Mouse (Mus musculus): ENCODE data around the gene Ccdc7a.
"Not testable (repeated sequence)": the region's sequence is repeated elsewhere in the genome, so short reads cannot be mapped to it uniquely, and the experiment has no call there.

Ccdc7a gene

DNA sequence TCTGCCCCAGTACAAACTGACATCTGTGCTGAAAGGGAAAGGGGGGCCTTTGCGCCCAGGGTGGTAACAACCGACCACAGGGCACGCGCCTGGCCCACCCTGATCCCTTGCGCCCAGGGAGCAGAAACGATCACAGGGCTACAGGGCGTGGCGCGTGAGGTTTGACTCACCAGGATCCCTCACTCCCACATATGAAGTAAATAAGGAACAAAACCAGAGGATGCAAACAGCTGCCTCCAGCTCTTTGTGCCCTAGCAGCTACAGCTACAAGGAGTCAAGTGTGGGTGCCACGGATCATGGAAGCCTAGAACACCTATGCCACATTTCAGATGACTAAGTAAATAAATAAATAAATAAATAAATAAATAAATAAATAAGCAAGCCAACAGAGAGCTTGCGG is at the start of gene Ccdc7a:
Gene Ccdc7a (minus strand): TSS at position 101 of the 400 bp plus-strand sequence.
- not testable (repeated sequence) for DNase-seq

DNA sequence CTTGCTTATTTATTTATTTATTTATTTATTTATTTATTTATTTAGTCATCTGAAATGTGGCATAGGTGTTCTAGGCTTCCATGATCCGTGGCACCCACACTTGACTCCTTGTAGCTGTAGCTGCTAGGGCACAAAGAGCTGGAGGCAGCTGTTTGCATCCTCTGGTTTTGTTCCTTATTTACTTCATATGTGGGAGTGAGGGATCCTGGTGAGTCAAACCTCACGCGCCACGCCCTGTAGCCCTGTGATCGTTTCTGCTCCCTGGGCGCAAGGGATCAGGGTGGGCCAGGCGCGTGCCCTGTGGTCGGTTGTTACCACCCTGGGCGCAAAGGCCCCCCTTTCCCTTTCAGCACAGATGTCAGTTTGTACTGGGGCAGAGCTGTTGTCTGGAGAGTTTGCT is 1.5 kb upstream of the Ccdc7a start, which contains the start of gene Ccdc7b:
Gene Ccdc7b (plus strand): TSS at position 301 of the 400 bp plus-strand sequence.
- DNase-seq = not testable (repeated sequence)

DNA sequence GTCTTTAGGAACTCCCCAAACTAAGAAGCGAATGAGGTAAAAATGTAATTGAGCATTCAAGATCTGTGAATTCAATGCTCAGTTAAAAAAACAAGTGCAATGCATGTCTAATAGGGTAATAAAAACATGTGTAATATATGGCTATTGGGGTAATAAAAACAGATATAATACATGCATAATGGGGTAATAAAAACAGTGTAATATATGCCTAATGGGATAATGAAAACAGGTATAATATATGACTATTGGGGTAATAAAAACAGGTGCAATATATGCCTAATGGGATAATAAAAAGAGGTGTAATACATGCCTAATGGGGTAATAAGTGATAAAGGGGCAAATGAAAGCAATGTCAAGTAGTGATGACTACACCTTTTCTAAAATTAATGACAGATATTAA is 73.9 kb downstream of the Ccdc7a start:
- no peak for DNase-seq

DNA sequence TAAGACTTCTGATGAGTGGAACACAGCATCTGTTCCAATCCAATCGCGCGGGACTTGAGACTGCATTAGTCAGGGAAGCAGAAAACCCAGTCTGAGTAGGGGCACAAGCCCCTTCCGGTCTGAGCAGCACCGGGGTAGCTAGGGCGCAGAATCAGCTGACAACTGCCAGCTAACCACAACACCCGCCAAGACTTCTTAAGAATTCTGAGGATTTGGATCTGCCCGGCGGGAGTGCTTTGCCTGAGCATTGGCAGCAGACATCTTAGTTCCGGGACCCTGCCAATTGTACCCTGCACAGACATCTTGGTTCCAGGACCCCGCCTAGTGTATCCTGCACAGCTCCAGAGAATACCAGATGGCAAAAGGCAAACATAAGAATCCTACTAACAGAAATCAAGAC is 116.4 kb downstream of the Ccdc7a start:
- not testable (repeated sequence) for DNase-seq

DNA sequence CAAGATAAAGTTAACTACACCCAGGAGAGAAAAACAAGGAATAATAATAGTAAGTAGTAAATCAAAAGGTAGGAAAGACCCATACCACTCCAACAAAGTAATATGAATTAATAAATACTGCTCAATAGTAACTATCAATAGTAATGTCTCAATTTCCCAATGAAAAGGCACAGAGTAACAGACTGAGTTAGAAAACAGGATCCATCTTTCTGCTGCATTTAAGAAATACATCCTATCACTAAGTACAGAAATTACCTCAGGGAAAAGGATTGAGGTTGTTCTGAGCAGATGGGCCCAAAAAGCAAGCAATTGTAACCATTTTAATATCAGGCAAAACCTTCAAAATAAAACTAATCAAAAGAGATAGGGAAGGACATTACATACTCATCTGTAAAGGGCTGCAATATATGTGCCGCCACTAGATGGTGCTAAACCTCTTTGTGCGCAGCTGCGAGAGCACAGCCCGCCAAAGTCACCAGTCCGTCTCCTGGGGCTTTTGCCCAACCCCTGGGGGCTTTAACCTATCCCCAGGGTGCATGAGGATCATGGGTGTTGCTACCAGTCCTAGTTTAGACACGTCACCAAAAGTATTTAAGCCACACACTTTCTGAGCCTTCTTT is 124.2 kb downstream of the Ccdc7a start:
- peak; percentile 29 for DNase-seq

DNA sequence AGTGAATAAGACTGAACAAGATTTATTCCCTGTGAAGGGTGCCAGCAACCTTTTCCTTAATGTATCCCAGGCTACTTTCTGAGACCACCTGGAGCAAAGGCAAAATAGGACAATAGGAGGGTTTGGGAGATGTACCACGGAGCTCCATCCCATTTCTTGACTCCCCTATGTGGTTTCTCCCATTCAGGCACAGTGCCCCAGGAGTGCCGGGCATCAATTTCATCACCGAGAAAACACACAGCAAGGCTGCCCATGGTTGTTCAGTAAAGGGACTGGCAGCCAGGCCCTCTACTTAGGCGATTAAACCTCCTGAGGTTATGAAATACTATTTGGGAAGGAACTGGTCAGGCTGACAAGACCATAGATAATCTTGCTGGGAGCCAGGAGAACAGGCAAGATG is 131.9 kb downstream of the Ccdc7a start:
- no peak for DNase-seq

DNA sequence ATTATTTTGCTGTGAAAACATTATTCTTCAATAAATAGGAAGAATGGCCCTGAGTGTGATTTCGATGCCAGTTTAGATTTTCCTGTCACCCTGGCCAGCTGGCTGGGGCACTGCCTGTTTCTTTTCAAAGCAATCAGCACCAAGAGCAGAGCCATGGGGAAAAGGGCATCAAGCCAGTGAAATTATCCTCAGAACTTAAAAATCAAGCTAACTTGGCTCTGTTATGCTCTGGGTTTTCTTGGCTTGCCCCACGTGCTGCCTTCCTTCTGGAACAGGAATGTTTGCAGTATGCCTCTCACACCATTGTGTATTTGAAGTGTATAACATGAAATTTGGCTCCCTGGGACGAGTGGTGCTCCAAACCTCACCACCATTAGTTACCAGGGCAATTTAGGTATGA is 182.6 kb downstream of the Ccdc7a start:
- DNase-seq = no peak

DNA sequence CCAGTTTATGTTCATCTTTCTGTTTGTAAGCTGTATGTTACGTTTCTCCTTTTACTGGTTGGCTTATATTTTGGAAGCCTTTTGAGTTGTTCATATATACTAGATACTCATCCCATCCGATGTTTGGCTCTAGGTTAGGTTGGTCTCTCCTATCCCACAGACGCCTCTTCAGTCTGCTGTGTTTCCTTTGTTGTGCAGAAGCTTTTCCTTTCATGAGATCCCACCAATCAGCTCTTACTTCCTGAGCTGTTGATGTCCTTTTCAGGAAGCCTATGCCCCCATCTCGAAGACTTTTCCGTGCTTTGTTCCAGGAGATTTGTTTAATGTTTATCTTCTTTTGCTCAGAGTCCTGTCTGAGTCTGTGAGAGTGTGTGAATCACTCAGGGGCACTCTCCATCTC is 221.6 kb downstream of the Ccdc7a start:
- no peak for DNase-seq

DNA sequence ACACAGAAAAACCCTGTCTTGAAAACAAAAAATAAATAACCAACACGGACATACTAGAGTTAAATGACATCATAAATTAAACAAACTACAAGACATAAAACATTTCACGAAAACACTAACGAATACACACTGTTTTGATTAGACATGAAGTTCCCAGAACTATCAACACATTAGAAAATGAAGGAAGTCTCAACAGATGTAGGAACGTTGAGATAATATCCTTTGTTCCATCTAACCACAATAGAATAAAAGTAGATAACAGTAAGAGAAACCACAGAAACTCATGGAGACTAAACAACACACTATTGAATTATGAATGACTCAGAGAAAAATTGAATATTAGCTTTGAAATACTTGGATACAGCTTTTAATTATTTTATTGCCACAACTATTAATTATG is 252.8 kb downstream of the Ccdc7a start:
- DNase-seq = no peak

DNA sequence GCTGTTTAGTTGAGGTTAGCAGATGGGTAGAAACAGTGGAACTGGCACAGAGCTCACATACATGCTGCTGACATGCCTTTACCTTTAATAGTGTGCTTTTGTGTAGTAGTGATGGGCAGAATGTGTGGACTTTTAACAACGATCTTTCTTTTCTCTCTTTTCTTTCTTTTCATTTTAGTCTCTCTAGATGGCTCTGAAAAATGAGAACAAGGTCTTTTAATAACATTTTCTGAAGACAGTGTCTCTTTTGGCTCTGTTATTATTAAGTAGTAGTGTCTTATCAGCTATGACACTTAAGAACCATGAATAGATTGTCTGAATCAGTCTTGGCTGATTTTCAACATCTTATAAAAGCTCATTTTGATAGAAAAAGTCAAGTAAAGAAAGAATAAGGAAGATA is 266.7 kb downstream of the Ccdc7a start, which contains the start of gene Gm3952:
Gene Gm3952 (minus strand): TSS at position 101 of the 400 bp plus-strand sequence.
- DNase-seq = no peak

DNA sequence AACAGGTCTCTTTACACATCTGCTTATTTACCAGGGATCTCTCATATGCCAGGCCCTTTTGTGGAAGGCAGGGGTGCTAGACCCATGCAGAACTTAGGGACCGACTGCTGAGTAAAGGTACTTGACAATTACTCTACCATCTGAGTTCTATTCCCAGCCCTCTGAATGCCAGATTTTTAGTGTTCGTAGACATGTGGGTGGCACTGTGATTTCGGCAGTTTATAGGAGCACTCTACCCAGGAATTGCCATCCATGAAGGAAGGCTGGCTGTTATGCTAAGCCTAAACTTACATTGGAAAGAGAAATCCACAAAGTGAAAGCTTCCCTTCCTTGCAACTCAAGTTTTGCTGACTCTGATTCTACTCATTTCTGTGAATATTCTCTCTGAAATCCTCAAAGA is 329.6 kb downstream of the Ccdc7a start:
- DNase-seq = no peak

DNA sequence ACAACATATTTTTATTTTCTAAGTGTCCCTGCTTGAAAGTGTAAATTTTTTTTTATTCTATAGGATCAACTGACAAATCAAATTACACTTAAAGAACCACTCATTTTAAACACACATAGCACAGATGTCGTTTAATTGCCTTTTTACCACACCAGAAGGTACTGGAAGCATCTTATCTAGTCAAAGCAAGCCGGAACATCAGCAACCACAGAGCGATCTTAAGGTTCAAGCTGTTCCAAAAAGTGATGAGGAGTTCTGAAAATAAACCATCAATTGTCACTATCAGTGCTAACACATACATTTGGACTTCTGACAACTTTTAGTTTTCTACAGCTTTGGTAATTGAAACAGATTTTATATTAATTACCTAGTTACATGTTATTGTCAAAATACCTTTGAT is 331.2 kb downstream of the Ccdc7a start:
- no peak for DNase-seq

DNA sequence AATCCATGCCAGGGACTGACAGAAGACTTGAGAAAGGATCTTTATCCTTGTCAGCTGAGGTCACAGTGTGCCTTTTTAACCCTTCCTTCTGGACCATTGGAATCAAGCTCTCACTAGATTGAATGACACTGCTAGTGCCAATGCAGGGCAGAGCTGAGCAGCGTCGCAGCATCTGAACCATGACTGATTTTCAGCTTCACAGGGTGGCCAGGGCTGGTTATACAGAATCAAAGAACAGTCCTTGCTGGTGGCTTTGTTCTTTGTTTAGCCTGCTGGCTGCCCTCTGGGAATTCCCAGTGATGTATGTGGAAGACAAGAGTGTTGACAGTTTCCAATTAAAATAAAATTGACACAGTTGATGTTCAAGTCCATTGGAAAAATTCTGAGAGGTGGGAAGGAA is 333.1 kb downstream of the Ccdc7a start:
- no peak for DNase-seq

DNA sequence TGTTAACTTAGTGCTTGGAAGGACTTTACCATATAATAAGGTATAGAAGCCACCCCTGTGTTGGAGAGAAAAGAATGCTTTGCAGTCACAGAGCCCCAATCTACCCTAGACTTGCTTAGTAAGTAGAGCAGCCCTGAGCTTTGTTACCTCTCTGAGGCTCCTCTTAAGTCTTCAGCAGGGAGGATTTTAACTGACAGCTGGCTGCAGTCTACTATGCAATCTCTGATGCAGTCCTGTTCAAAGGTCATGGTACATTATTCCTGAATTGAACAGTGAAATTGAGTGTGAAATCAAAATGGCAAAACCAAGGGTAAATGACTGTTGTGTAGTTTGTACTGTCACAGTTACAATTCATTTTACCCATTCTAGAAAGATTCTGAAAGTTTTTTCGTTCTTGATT is 338.1 kb downstream of the Ccdc7a start:
- DNase-seq = no peak

DNA sequence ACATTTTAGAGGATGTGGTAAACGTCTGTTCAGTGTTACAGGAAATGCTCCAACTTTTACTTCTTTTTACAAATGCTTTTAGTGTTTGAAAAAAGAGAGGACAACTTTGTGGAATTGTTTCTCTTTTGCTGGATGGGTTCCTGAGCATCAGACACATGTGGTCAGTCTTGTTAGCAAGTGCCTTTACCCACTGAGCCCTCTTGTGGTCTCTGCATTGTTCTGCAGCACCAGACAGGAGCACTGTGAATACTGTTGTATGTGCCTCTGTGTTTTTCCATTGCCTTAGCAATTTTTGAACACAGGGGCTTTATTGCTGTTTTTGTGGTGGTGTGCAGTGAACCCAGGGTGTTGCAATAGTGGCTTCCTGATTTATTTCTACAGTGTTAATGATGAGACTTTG is 340.5 kb downstream of the Ccdc7a start:
- DNase-seq = no peak

DNA sequence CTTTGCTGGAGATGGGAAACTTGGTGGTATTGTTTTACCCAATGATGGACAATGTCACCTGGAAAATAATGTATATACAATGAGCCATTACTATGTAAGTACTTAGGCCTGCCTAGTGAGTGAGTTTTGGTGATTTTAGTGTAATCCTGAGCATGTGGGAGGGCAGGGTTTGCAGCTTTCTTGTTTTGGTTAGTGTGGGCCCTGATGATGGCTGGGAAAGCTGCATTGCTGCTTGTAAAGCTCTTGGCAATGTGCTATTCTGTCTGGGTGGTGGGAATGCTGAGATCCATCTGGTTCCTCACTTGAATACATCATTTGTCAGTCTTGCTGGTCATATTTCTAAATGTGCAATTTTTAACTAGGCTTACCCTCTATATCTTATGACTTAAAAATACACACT is 349.1 kb downstream of the Ccdc7a start:
- no peak for DNase-seq

DNA sequence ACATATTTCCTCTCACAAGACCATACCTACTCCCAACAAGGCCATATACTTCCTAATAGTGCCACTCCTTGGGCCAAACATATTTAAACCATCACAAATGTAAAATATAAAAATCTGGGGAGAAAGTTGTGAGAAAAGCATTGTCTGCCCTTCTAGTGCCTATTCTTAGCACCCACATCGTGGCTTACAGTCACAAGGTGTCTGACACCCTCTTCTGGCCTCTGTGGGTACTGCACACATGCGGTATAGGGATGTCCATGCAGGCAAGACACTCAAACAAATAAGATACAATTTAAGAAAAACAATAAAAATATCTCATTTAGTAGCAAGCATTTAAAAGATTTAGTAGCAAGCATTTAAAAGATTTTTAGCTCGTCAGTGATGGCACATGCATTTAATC is 356.1 kb downstream of the Ccdc7a start:
- DNase-seq = peak; percentile 65

DNA sequence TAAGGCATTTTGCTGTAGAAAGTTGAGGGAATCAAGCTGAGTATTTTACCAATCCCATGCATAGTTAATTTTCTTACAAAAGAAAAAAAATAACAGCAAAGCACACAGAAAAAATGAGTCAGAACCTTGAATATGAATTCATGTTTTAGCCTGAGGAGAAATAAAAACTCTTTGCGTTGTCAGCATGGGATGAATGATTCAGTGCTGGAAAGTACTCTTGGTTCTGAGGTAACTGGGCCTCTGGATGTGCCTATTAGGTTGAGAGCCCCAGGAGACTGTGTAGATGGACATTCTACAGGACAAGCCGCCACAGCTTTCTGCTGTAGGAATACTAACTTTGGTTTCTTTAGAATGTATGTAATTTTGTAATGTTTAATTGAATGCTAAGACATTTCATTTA is 360.5 kb downstream of the Ccdc7a start:
- DNase-seq = no peak

DNA sequence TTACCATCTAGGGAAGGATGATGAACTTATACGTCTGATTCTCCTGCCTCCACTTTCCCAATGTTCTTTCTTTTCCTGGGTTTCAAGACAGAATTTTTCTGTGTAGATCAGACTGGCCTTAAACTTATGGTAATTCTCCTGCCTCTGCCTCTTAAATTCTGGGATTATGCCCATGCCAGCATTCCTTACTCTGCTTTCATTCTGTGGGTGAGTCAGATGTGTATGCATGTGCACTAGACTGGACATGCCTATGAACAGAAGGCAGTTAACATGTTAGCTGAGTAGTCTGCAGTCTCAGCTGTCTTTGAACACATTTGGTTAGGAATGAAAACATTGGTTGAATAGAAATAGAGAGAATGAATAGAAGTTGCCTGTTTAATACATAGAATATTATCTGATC is 360.9 kb downstream of the Ccdc7a start:
- no peak for DNase-seq

DNA sequence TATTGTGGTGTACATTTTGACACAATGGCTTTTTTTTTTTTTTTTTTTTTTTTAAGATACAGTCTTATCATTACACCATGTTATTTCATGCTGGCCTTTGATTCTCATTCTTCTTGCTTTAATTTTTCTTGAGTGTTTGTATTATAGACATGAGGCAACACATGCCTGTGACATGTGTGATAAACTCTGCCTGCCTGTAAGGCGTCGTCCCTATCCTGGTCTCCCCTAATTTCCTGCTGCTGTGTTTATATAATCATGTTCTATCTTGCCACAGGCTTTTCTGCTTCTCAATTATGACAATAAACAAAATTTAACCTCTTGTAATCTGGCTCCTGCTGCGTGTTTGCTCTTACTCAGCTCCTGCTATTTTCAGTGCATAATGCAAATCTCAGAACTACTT is 367.4 kb downstream of the Ccdc7a start:
- DNase-seq = no peak

DNA sequence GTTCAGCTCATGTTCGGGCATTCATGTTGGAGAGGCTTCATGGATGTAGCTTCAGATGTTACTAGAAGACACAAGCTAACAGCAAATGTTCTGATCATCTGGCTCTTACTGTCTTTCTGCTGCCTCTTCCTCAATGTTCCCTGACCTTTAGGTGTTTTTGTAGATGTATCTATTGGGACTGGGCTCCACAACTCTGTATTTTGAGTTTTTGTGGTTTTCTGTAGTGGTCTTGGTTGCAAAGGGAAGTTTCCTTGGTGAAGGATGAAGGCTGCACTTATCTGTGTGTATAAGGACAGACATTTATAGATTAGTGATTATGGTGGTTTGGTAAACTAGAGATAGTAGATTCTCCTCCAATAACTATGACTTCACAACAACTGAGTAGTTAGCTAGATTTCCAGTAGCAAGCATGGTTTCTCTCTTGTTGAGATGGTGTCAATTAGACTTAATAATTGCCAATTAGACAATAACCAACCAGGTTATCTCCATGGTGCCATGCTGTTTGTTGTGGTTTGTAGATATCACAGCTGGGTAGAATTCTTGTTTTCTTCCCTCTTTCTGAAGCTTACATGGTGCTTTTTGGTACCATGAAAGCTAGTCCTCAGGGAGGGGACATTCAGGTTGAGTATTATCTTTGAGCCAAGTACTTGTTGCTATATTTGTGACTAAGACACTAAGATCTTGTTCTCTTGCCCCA is 368.5 kb downstream of the Ccdc7a start:
- DNase-seq = no peak

DNA sequence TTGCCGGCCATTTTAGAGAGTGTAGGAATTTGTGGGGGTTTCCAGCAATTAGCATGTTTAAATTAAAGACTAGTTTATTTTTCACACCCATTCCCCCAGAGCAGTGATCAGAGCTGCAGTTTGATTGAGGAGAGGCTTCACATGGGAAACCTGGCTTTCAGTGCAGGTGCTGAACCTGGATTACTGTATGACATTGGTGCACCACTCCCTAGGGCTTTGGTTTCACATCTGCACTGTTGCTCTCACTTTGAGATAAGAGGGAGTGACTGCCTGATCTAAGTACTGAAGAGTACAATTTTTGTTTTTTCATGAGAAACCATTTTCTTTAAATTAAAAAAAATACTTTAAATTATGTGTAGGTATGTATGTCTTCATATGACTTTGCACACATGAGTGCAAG is 375.3 kb downstream of the Ccdc7a start:
- DNase-seq = no peak

DNA sequence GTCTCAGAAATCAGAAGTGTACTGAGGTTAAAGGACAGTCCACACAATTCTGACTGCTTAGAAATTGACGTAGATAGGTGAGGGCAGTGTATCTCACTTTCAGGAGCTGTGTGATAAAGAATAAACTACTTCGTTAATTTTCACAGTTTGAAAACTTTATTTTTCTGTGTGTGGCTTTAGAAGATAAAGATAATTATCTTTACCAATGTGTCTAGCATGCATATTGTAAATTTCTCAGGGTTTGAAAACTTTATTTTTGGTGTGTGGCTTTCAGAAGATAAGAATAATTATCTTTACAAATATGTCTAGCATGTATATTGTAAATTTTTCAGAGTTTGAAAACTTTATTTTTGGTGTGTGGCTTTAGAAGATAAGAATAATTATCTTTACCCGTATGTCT is 376.6 kb downstream of the Ccdc7a start:
- no peak for DNase-seq

DNA sequence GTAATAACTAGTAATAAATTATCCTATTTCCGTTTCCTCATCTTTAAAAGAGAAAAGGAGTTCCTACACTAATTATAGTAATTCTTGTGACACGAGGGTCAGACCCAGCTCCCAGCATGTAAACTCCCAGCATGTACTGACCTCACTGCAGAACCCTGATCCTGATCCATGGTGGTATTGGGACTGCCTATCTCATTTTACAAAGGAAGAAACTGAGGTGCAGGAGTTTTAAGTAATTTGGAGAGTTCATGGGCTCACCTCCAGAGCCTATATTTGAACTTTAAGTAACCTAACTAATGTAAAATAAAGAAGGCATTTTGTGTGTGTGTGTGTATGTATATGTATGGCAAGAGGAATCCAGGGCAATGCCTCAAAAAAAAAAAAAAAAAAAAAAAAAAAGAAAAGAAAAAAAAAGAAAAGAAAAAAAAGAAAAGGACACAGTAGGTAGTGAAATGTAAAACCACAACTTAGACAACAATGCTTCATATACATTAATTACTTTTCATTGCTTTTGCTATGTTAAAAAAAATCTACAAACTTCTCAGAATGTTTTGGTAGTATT is 378.8 kb downstream of the Ccdc7a start:
- no peak for DNase-seq

All from cerebellum, adult 8-10 months (tissue).